Mouse (Mus musculus): ENCODE results near the gene AW822073.
A peak's percentile ranks its signal among the peaks of the same experiment; 100 is the strongest.

Gene AW822073

DNA sequence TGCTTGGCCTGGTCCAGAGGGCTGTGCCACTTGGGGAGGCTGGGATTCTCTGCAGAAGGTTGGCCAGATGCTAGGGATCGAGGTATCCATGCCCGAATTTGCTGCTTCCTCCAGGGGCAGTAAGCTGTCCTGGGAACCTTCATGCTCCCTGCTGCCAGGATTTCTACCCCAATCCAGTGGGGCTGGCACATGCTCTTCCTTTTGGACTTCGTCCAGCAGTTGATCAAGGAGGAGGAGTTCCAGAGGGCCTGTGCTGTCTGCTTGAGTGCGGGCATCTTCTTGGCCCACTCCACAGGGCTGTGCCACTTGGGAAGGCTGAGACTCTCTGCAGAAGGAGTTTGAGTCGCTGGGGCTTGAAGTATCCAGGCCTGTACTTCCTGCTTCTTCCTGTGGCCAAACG is 1.6 kb downstream of the AW822073 start:
- peak in 1 of 2 experiments; percentile 36 for DNase-seq (ENCODE audit: inconsistent age in 2 of 2, low spot score in 1 of 2)

DNA sequence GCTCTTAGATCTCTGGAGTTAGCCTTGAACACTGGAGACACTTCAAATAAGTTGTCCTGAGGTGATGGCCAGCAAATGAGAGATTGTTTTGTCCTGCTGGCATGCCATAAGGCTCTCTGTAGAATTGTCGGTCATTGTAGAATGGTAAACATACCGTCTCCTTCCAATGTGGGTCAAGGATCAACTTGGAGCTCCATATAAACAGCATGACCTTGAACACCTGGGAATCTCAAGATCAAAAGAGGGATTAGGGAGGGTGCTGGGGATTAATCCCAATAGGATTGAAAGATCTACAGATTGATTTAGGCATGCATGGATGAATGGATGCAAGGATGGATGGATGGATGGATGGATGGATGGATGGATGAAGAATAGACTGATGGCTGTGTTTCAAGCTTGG is 3.2 kb downstream of the AW822073 start:
- DNase-seq (ENCODE audit: inconsistent age in 2 of 2, low spot score in 1 of 2) = peak in 1 of 2 experiments; percentile 76

DNA sequence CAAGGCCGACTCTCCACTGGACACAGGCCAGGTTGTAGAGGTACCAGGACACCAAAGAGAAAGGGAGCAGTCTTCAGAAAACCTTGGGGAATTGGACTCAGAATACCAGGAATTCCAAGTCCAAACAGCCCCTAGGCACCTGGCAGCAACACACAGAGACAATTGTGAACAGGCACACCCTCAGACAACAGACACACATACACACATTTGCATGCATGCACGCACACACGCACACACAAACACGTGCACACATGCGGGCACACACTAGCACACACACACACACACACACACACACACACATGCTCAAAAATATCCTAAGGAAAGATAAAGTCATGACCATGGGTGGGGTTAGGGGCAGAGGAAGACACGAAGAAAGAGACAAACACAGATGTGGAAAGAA is 4.0 kb downstream of the AW822073 start:
- DNase-seq (ENCODE audit: inconsistent age in 2 of 2, low spot score in 1 of 2) = peak in 1 of 2 experiments; percentile 26

DNA sequence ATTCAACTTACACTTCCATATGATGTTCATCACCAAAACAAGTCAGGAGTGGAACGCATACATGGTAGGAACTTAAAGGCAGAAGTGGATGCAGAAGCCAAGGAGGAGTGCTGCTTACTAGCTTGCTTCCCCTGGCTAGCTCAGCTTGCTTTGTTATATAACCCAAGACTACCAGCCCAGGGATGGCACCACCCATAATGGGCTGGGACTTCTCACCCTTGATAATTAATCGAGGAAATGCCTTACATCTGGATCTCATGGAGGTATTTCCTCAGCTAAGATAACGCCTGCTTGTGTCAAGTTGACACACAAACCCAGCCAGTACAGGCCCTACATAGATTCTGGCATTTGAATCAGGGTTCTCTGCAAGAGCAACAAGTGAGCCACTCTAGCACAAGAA is 7.4 kb downstream of the AW822073 start:
- DNase-seq (ENCODE audit: inconsistent age in 2 of 2, low spot score in 1 of 2) = peak in 1 of 2 experiments; percentile 46

DNA sequence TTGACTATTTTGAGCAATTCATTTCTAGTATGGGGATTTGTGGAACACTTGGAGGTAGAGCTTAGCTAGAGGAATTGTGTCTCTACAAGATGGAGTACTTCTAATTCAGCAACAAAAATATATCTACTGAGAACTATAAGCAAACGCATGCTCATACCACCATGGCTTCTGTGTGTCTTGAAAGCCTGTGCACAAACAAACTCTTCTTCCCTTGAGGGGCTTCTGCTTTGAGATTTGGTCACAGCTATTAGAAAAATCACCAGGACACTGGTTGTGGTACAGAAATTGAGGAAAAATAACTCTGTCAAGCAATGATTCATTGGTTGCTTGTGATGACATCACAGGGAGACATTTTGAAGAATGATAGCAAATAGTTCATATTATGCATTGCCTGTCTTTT is 9.4 kb downstream of the AW822073 start:
- peak in 1 of 2 experiments; percentile 29 for DNase-seq (ENCODE audit: inconsistent age in 2 of 2, low spot score in 1 of 2)

DNA sequence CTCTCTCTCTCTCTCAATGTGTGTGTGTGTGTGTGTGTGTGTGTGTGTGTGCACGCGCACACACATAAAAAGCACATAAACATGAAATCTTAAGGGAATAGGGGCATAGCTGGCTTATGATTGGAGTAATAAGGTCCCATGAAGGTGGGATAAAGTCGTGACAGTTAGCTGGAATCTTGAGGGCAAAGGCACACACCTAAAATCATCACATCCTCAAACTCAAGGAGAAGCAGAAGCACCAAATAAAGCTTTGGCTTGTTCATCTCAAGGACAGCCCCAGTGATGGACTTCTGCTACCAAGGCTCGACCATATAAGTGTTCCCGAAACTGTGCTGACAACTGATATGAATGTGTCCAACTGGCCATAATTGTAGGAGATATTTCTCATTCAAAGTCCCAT is 9.8 kb downstream of the AW822073 start:
- peak in 1 of 2 experiments; percentile 35 for DNase-seq (ENCODE audit: inconsistent age in 2 of 2, low spot score in 1 of 2)

DNA sequence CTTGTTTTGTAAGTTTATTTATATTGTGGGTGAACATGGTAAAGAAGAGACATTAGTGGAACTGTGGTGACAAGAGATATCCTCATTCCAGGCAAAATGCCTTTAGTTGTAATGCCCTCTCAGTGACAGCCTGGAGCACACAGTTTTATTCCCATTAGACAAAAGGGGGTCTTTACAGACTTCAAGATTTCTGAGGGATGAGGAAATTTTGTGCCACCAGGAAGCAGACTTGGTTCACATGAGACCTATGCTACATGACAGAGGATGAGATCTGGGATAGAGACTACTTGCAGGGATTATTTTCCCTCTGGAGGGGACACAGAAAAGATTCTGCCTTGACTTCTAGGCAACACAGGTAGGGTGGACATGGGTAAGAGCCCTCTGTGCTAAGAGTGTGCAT is 10.2 kb downstream of the AW822073 start:
- DNase-seq (ENCODE audit: inconsistent age in 2 of 2, low spot score in 1 of 2) = no peak

DNA sequence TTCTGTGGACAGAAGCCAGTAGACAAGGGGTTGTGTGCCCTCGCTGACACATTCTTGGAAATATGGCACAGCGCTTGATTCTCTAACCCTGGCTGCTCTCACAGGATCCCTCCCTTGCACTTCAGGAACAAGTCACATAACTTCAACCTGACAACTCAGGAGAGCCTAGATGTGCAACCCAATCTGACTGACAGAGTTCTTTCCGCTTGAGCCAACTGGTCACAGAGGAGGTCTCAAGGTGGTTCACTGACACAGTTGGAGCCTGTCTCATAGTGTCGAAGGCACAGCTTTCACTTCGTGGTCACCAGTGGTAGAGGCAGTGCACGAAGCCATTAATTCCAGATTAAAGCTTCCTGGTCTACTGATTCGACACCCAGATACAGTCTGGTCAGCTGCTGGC is 12.5 kb downstream of the AW822073 start:
- DNase-seq (ENCODE audit: inconsistent age in 2 of 2, low spot score in 1 of 2) = peak in 1 of 2 experiments; percentile 30

DNA sequence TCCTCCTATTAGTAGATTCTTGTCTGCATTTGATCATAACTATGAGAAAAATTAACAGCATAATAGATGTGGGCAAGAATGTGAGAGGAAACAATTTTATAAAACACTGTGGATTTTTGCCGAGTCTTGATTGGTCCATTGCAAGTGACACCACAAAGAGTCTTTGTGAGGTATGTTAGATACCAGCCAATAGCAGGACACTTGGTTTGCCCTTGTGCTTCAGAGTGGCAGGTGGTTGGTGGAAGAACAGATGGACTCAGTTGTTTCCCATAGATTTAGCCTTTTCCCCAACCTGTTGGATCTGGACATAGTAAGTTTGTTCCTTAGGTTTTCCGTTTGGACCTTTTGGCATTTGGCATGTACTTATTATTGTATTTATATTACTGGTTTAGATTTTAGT is 13.5 kb downstream of the AW822073 start:
- DNase-seq (ENCODE audit: inconsistent age in 2 of 2, low spot score in 1 of 2) = peak in 1 of 2 experiments; percentile 35

DNA sequence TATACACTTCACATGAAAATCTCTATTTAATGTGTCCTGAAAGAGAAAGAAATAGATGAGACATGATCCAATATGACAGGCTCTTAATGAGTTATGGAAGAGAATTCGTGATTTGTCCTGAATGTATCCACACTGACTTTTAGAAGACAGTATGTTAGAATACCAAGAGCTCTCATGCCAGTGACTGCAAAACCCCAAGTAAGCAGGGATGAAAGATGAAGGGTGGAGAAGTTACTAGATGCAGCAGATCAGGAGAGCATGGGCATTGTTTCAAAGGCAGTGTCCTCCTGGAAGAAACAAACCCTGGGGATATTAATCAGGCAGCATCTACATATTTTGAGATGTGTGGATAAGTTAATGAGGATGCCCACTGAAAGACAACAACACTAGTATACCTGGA is 14.2 kb downstream of the AW822073 start:
- DNase-seq (ENCODE audit: inconsistent age in 2 of 2, low spot score in 1 of 2) = no peak

DNA sequence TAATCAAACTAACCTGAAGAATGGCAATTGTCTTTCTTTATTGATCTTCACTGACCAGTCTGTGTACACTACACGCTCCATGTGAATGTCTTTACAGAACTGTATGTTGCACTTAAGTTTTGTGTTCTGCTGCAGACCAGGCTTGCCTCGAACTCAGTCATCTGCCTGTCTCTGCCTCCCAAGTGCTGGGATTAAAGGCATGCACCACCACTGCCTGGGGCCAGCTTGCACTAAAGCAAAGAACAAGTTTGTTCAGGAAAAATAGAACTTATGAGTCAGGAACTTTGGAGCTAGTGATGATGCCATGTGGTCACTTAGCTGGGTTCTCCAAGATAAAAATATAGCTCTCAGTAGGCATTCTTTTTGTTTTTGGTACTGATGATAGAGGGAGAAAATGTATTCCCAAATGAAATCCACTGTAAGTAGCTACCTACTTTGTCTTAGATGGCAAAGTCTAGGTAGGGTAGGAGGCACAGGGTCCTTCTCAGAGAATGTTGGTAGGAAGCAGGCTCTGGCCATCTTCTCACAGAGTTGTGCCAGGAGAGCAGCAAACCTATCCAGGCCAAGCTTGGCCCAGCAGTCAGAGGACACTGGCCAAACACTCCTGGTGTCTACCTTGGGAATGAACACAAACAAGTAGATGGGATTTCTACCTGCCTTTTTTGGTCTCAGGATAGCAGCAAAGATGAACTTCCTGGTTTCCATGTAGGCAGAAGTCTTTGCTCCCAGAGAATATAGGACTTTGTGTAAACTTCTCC is 14.8 kb downstream of the AW822073 start:
- DNase-seq (ENCODE audit: inconsistent age in 2 of 2, low spot score in 1 of 2) = peak in 1 of 2 experiments; percentile 30

DNA sequence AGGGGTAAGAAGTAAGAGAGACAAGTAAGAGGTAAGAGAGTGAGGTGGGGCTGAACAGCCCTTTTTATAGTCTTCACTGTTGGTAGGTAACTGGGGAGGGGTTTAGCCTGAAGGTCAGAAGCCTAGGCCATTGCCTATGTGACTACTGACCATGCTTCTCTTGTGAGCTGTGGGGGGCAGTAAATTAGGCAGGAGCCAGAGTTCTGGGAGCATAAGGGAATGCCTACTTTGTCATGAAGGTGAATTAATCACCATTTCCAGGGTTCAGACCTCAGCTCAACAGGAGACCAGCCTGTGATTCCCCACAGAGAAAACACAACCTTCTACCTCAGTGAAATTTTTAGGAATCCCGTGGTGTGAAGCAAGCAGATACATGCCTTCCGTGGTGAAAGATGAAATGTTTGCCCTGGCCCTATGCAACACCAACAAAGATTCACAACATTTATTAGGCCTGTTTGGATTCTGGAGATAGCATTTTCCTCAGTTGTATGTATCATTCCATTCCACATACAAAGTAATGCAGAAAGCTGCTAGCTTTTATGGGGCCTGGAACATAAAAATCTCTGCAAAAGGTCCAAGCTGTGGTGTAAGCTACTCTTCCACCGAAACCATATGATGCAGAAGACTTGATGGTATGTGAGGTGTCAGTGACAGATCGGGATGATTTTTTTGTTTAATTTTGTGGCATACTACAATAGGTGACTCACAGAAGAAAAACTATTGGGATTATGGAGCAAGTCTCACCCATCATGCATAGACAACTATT is 17.9 kb downstream of the AW822073 start:
- DNase-seq (ENCODE audit: inconsistent age in 2 of 2, low spot score in 1 of 2) = no peak

DNA sequence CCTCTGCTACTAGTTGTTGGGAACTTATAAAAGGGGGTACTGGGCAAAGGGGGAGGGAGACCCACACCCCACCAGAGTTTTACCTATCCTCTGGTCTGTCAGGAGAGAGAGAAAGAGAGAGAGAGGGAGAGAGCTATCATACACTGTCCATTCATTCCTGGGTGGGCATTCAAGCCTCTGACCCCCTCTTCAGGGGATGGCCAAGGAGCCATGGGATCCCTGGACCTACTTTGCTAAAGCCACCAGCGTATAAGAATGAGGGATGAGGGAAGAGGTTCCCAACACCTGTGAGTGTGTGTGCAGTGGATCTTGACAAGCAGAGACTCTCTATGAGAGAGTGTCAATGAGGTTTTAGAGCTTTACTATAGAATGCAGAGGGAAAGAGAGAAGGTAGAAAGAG is 18.7 kb downstream of the AW822073 start:
- DNase-seq (ENCODE audit: inconsistent age in 2 of 2, low spot score in 1 of 2) = no peak

All from adrenal gland, adult (tissue).